Mouse (Mus musculus) sigmoid colon, adult 10 weeks (tissue): Measurements from ENCODE around the gene Pcdh19. TPM values are rescaled to one million over a fixed set of nuclear protein-coding genes. Genes with fewer than 3 reads are reported as not detected.

Experiments
- polyA plus RNA-seq: library from polyadenylated mRNA; stranded (reverse); fragments of 350-450 nt; fragmentation: Illumina TruSeq; extraction: RNeasy Lipid Tissue Mini Kit (QIAGEN cat#74804); gene quantifications from one replicate; pipeline ENCODE4 v1.2.3, GENCODE M21; 2014; ENCODE audit warnings: low read depth, low replicate concordance

The Pcdh19 gene
- polyA plus RNA-seq = 2.4 TPM

GRCm38 (mm10) chrX:133688840-133689239 is at the start of gene Pcdh19:
Gene Pcdh19, minus strand, starts transcription at chrX:133688987.

Other genes with a start within 250 kb of the Pcdh19 start
- not detected for gene Tnmd, start 162.0 kb upstream of the Pcdh19 start, polyA plus RNA-seq
- 34.5 TPM for gene Tspan6, start 209.4 kb upstream of the Pcdh19 start, polyA plus RNA-seq
- gene Srpx2, start 219.4 kb upstream of the Pcdh19 start, polyA plus RNA-seq = 6.9 TPM